Mouse (Mus musculus) lung, postnatal 36 days (tissue): ENCODE results near the gene Mecom.
A peak's percentile ranks its signal among the peaks of the same experiment; 100 is the strongest.
"Not testable (repeated sequence)": the region's sequence is repeated elsewhere in the genome, so short reads cannot be mapped to it uniquely, and the experiment has no call there.

Experiments used
- DNase-seq: peaks from one replicate; pipeline ENCODE4 v3.0.0; 2022; ENCODE audit warnings: mixed read lengths

The Mecom gene

DNA sequence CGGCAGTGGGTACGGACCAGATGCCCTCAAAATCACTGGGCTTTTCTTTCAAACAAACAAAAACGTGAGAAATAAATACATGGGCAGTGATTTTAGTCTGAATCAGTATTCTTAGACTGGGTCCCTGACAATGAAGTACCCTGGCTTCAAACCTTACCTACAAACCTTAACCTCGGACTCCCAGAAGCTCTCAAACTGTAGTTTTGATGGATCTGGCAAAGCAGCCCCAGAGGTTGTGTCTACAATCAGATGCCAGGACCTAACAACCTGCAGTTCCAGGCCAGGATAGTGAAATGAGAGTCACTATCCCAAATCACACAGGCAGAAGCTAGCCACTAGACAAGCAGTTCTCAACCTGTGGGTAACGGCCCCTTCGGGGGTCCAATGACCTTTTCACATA, 111.2 kb downstream of the Mecom start:
- no peak for DNase-seq

DNA sequence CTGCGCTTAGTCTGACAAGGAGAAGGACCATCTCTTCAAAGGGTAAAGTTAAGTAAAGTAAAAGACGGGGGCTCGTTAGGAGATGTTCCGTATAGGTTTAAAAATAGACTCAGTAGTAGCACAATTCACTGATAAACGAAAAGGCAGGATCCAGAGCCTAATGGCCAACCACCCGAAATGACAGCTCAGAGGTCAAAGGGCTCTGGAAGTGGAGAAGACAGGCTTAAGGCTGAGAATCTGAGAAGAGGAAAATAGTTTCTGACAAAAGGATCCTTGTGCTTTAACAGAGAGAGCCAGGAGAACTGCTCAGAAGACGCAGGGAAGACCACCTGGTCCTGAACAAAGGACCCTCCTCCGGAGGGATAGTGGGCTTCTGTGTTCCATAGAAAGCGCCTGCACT, 111.7 kb downstream of the Mecom start:
- DNase-seq: no peak

DNA sequence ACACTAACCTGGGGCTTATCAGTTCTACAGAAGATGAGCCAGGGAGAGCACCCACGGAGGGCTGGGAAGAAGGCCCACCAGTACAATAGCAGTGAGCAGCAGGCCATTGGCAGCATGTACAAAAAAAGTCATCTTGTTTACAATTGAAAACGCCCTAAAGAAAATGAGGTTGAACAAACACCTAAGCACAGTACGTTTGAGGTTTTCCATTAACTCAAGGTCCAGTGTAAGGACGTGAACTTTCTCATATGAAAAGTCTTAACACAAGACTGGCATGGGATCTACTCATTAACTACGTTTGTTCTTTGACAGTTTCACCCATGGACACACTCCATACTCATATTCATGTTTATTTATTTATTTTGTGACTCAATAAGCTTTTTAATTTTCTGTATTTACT, 118.9 kb downstream of the Mecom start:
- no peak for DNase-seq

DNA sequence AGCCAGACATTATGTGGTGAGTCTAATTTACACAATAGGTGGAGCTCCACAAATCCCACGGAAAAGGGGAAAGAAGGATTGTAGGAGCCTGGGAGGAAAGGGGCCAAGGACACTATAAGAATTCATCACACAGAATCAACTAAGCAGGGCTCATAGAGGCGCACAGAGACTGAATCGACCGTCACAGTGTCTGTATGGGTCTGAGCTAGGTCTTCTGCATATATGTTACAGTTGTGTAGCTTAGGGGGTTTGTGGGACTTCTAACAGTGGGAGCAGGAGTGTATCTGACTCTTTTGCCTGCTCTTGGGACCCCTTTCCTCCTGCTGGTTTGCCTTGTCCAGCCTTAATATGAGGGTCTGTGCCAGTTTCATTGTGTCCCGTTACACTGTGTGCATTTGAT, 123.8 kb downstream of the Mecom start:
- DNase-seq: no peak

DNA sequence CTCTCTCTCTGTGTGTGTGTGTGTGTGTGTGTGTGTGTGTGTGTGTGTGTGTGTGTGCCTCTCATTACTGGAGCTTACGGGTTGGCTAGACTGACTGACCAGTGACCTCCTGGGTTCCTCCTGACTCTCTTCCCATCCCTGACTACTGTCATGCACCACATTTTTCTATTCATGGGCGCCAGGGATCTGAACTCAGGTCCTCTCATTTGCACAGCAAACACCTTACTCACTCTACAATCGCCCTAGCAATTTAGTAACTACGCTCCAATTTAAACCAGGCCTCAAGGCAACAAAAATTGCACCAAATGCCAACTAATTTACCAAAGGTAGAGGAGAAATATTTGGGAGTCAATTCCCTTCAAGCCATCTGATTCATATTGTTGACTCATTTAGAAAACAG, 125.9 kb downstream of the Mecom start:
- not testable (repeated sequence) for DNase-seq

DNA sequence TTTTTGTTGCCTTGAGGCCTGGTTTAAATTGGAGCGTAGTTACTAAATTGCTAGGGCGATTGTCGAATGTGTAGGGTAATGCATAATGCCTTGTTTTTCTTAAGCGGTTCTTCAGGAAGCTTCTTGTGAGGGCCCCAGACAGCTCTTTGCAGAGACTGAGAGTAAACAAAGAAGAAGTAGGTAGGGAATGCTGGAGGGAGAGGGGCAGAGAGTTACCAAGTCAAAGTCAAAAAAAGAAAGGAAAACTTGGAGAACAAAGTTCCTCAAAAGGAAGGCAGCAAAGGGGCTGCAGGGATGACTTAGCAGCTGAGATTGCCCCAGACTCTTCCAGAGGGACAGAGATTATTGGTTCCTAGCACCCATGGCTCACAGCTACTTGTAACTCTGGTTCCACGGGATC, 126.9 kb downstream of the Mecom start:
- no peak for DNase-seq

DNA sequence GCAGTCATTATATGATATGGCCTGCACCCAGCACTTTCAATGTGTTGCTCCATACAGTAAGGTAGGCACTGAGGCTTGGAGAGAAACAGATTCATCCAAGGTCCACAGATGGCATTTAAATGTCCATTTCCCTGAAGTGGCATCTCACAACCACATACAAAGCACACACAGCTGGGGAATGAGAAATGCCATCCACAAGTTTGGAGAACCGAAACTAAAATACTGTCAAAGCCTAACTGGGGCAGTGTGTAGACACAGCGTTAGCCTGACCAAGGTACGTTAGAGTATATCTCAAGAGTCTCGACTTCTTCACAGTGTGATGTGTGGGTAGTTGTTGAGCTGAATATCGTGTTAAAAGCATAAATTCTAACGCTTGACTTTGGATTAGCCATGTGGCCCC, 133.6 kb downstream of the Mecom start:
- DNase-seq: no peak

DNA sequence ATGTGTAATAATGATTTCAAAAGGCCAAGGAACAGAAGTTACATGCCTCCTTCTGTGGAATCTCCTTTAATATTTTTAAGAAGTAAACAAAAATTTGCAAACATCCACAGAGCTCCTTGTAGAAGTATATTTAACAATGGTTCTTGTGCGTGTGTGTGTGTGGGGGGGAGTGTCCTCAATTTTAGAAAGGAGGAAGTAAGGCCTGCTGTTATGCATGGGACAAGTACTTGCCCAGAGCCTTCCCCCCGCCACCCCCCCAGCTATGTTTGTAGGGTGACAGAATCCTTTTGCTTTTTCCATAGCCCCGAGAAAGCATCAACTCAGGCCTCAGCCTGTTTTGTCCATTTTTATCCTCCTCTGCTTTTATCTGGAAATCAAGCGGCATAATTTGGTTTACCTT, 137.0 kb downstream of the Mecom start:
- DNase-seq: no peak

DNA sequence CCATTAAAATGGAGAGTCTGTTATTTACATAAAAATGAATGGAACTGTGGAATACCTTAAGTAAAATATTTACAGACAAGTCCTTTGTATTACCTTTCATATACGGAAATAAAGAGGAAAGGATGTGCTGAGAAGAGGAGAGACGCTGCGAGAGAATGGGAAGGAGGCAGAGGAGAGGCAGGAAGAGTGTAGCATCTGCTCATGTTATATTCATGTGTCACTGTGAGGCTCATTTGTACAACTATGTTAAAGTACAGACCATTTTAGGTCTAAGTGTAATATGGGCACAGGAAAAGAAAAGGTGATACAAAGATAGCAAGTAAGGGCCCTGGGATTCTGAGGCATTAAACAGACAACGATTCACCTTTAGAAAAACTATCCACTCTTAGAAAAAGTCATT, 143.0 kb downstream of the Mecom start:
- DNase-seq: no peak

DNA sequence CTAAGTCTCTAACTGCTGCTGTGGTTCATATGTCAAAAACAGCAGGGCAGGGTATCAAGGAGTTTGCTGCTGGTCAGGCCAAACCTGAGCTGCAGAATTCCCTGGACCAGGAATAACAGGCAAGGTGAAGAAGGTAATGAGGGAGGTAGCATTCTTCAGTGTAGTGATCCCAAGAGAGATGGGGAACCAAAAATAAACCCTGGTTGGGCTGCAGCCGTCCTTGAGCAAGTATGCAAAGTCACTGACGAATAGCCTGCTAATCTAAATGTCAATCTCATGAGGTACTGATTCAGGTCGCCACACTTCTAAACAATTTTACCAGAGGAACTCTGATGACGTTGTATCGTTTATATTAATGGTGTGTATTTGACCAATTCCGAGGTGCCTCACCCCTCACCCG, 148.9 kb downstream of the Mecom start:
- DNase-seq: no peak

DNA sequence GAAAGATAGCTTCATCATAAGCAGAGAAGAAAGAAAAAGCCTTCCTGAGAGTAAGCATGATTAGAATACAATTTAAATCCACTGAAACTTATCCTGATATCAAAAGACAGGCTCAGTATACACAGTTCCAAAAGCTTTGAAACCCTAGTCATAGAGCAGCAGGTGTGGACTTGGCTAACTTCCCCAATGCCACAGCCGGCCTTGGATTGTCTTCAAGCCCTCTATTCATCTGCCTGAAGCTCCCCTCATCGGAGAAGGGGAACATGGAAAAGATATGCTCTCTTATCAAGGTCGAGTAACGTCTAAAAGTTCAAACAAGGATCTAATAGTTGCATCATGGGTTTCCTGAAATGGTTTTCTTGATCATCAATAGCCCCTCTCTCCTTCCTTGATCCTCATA, 152.9 kb downstream of the Mecom start:
- DNase-seq: no peak

DNA sequence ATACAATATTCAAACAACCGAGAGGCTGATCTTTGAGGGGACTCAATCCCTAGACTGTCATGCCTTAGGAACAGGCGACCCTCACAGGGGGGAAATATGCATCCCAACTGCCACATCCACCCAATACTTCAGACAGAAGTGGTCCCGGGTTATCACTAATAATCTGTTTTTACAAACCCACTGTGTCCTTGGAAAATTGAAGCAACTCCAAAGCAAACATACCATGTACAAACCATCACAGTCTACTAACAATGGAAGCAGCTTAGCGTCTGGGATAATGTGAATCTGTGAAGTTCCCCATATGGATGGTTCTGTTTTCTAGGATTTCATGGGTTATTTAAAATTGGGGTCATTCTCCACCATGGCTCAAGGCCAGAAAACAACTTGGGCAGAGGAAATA, 155.1 kb downstream of the Mecom start:
- no peak for DNase-seq

DNA sequence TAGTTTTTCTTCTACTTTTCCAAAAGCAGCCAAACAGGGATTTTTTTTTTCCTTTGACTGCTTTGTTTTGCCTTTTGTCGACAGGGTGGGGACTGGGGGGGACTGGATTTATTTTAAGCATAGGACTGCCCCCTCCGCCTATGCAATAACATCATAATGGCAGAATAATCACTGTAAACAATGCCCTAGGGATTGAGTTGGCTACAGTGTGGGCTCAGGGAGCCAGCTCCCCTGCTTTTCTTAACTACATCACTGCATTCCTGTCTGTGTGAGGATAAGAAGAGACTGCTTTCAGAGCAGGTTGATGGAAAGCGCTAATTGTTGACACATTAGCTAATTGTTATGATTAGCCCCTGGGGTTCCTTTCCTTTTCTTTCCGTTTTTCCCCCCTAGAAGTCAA, 155.6 kb downstream of the Mecom start:
- DNase-seq: no peak

DNA sequence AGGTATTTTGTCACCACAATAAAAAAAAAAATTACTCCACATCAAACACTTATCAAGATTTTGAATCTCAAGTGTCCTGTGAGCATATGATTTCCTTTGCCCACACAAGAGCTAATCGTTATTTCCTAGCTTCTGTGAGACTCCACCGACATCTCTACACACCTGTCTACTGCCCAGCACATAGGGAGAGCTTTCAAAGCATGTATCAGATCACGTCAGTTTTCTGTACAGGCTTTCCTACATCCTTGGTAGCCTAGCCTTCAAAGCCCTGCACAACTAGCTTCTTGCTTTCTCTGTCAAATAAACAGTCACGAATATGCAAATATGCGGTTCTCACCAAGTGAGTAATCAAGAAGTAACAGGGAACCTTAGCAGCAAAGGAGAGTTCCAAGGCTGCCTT, 157.5 kb downstream of the Mecom start:
- DNase-seq: no peak

DNA sequence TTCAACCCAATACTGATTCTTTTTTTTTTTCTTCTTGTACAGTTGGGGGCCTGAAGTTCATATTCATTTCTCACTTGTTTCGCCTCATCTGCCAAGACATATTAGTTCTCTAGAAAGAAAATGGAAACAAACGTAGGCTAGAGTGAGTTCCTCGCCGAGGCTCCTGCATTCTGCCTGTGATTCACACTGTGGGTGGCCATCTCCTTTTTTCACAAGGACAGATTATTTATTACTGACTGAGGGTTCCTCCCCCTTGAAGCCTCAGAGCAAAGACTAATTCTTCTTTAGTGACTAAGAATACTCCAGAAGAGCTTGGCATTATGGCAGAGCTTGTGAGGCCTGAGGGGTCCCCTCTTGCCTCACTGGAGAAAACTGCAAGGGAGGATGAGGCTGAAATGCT, 167.5 kb downstream of the Mecom start:
- no peak for DNase-seq

DNA sequence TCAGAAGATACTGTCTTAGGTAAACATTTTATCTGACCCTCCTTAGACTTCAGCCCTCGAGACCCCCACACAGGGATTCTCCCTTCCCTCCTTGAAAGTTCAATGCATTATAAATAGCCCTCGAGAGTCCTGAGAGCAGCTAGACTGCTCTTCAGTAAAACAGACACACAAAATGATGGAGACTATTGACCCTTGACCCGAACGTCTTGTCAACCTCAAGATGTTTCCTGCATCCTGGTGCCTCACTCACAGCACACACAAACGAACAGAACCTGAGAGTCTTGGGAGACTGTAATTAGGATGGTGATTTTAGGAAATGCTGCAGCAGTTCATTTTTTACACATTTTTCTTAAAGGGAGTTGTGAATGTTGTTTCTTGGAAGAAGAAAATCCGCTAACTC, 168.5 kb downstream of the Mecom start:
- DNase-seq: no peak

DNA sequence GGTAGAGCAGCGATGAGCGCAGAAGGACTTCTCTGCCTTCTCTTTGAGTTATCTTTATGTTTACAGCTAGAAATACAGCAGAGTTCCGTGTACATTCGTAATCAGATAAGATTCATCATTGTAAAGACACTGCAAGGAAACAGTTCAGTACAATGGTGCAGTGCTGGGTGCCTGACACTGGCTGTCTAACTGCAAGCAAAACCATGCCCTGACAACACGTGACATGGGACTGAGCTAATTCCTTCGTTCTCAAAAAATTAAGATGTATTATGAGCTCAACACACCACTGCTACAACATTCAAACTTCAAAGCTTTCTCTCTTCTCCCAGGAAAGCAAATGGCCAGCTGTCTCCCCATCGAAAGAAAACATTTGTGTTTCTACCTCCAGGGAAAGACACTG, 176.3 kb downstream of the Mecom start:
- DNase-seq: no peak

DNA sequence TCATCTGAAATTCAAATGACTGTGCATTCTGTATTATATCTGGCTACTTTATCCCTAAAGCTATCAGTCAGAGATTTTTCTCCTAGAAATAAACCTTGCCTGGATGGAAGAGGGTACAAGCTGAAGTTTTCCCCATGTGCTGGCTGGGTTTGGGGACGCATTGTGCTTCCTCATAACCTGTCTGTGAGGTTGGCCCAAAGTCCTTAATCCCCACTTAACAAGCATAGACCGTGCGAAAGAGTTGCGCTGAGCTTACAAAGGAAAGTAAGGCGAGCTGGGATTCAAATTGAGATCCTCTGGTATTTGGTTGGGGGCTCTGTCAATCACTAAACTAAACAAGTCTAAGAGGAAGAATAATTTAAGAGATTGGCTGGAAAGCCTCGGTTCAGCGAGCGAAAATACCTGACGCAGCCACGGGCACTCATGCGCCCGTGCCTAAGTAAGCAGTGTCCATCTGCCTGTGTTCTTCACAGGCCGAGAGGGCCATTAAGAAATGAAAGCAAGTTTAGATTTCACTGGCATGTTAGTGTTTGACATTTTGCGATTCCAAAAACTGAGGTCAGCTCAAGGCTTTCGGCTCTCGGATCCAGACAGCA, 176.8 kb downstream of the Mecom start:
- no peak for DNase-seq

DNA sequence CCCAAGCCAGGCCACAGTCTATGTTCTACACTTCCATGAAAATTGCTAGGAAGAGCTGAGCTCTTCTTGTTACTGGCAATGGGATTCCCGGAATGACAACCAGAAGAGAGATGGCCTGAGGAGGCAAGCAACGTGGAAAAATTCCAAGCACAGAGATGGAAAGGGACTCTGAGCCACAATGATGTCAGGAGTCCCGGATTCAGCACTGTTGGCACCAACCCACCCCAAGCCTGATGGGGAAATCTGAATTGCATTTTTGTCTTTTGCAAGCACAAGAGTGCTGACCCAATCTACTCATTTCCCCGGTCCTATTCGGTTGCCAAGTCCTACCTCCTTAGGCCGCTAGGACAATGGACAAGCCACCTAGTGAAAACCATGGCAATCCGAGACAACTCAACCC, 181.2 kb downstream of the Mecom start:
- DNase-seq: peak; percentile 42

DNA sequence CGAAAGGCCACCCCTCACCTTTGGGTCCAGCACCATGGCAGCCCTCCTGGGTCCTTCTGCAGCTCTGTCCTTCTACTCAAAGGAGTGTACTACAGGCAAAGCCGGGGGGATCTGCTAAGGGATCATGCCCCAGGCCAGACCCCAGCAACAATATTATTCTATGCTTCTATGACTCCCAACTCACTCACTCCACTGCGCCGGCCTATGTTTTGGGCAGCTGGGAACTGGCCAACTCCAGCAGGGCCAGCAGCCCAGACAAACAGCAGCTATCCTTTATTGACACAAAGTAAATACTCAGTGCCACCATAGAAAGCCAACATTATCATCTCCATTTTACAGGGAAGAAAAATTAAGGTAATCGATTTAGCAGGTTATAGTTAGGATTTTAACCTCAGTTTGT, 186.6 kb downstream of the Mecom start:
- no peak for DNase-seq

DNA sequence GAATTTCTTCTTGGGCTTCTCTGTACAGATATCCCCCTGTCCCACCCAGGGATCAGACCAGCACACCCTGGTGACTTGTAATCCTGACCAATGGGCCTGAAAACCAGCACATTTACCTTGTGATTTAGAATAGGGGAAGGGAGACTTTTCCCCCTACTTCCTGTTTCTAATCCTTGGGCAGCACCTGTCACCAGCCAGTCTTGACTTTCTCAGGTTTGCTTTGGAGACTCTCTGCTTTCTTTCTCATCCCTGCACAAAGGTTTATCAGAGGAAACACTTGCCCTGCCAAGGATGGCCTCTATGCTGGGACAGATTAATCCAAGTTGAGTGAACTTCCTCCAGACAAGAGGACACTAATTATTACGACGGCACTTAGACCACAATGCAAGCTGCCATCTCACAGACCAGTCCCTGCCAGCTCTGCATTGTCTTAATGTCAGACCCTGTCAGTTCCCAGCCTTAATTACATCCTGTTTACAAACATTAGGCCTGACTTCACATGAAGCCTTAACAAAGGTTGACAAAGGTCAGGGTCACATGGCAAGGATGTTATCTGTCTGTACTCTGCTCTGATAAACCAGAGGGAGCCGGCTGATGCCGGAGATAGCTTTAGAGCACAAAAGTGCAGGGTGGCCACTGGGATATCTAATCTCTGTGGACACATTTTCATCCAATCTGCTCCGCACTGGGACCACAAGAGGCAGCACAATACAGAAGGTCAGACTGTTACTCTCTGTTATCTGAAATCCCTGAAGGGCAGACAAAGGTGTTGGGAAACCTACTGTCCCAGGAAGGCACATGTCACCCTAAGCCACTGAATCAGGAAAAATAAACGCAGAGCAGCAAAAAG, 193.7 kb downstream of the Mecom start:
- DNase-seq: peak; percentile 70

DNA sequence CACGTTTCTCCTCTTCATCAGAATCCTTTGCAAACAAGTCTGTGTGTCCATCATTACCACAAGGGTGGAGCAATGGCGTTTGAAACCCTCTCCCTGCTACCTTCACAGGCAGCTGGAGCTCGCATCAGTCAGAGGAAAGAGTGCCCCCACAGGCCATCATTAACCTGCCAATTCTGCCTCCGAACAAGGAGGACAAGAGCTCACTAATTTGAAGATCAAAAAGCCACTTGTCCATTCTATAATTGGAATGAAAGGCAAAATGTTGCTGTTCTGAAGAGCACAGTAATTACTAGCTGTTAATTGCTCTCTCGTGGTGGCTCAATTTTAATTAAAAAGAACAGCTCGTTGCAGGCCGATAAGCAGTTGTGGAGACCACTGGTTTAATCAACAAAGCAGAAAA, 198.5 kb downstream of the Mecom start:
- no peak for DNase-seq

DNA sequence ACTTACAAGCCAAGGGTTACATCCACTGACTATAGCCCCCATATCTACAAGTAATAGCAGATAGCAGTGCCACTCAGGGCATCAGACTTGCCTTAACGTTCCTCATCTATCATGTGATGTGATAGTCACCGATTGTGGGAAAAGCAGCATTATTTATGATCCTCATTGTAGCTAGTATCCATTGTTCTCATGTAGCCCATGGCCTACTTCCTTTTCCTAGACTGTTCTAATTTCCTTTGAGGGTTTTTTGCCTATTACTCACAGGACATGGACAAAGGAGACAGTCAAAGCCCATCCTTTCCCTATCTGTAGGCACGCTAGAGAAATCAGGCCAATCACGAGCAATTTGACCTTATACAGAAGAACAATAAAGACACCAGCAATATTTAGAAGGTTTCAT, 203.7 kb downstream of the Mecom start:
- DNase-seq: no peak

DNA sequence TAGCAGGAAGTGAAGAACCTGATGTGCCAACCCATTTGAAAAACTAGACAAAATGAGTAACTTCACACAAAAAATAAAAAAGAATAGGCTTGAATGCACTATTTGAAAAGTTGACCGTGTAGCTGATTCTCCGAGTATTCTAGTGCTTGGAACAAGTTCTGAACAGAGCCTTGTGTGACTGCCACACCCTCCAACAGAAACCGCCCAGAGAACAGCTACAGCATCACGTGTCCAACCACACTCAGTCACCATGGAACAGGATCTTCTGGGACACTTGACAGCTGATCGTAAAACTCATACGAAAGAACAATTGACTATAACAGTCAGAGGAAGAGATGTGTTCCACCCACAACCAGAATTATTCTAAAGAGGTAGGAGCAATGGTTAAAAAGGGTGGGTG, 215.5 kb downstream of the Mecom start:
- peak; percentile 38 for DNase-seq

DNA sequence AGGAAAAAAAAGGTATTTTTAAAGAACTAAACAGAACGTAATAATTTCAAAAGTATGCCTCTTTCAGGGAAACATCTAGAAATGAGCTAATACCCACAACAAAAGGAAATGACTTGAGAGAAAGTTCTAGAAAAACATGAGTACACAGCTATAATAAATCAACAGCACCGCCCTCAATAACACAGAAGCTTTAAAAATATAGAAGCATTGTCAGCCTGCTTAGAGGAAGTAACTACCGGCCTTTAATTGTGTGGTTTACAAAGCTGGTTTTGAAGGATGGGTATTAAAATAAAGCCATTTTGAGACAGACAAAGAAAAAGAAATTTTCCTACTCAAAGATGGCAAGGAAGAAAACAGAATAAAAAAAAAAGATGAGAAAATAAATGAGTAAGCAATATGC, 217.3 kb downstream of the Mecom start:
- no peak for DNase-seq
